In the genomic region with DNA sequence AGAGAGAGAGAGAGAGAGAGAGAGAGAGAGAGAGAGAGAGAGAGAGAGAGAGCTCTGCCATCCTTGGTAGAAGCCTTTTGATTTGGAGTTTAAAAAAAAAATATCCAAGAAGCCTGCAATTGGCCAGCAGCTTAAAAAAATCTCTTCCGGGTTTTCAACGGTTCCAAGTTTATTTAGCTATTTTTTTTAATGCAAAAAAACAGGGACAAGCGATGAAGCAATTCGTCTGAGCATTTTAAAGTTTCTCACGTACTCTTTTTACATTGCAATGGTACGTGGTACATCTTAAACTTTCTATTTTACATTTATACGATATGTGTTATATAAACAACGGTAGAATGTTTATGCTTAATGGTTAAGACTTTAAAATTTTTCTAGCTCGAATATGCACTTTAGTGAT, we compare ENCODE assay signal across 8 mouse cellular contexts. TPM values are rescaled to one million over a fixed set of nuclear protein-coding genes. Genes with fewer than 3 reads are reported as not detected.
A peak's percentile ranks its signal among the peaks of the same experiment; 100 is the strongest.
DNase-seq lines count a peak whose midpoint lies in the region; ATAC-seq and TF ChIP-seq lines count a peak whose summit lies in the region.

A gene (plus strand): TSS at position 94 of the 400 bp plus-strand sequence.

- H3K4me3 ChIP-seq in kidney, embryonic 14.5 days (ENCODE audit: low read length): peak within 1 kb of the TSS; percentile 46
- H3K4me3 ChIP-seq in ES-E14 (ENCODE audit: insufficient read depth in 1 of 2, low read depth in 1 of 2, low read length in 2 of 2, poor library complexity in 1 of 2, severe bottlenecking in 1 of 2): peak within 1 kb of the TSS; percentile 40 to 79
- peak within 1 kb of the TSS; percentile 46 for H3K4me3 ChIP-seq in forebrain, embryonic 13.5 days
- H3K4me3 ChIP-seq in hindbrain, embryonic 11.5 days (ENCODE audit: low read depth, low read length): peak within 1 kb of the TSS; percentile 37
- H3K4me3 ChIP-seq in liver, embryonic 12.5 days: peak within 1 kb of the TSS; percentile 58
- H3K4me3 ChIP-seq in stomach, postnatal 0 days (ENCODE audit: low read depth, low read length): peak within 1 kb of the TSS; percentile 46

- TF ChIP-seq EP300 in stomach, postnatal 0 days (optimal IDR thresholded peaks at IDR 0.05): no peak

- under 1% methylated on average over 9 of the region's 9 CpGs for WGBS in kidney, embryonic 14.5 days
- WGBS in forebrain, embryonic 13.5 days: under 1% methylated on average over 9 of the region's 9 CpGs
- under 1% methylated on average over 9 of the region's 9 CpGs for WGBS in hindbrain, embryonic 11.5 days
- WGBS in liver, embryonic 12.5 days (ENCODE audit: insufficient replicate concordance): under 1% methylated on average over 9 of the region's 9 CpGs
- WGBS in stomach, postnatal 0 days: under 1% methylated on average over 9 of the region's 9 CpGs

- no peaks in the 10 kb centered on the region for H3K9me3 ChIP-seq in kidney, embryonic 14.5 days (ENCODE audit: control insufficient read depth, low read length)
- H3K9me3 ChIP-seq in ES-E14 (ENCODE audit: control insufficient read depth, insufficient read depth, low read depth, low read length): no peaks in the 10 kb centered on the region
- H3K9me3 ChIP-seq in forebrain, embryonic 13.5 days (replicated peaks): no peaks in the 10 kb centered on the region
- no peaks in the 10 kb centered on the region for H3K9me3 ChIP-seq in hindbrain, embryonic 11.5 days (ENCODE audit: control insufficient read depth, low read length)
- H3K9me3 ChIP-seq in liver, embryonic 12.5 days (replicated peaks): no peaks in the 10 kb centered on the region
- H3K9me3 ChIP-seq in stomach, postnatal 0 days (ENCODE audit: control insufficient read depth, low read length): no peaks in the 10 kb centered on the region

- peak within 1 kb of the TSS; percentile 68 for H3K4me2 ChIP-seq in kidney, embryonic 14.5 days (replicated peaks; ENCODE audit: low read depth, low read length)
- H3K4me2 ChIP-seq in forebrain, embryonic 13.5 days: peak within 1 kb of the TSS; percentile 66
- peak within 1 kb of the TSS; percentile 57 for H3K4me2 ChIP-seq in hindbrain, embryonic 11.5 days (replicated peaks; ENCODE audit: low read depth, low read length)
- peak within 1 kb of the TSS; percentile 71 for H3K4me2 ChIP-seq in liver, embryonic 12.5 days
- H3K4me2 ChIP-seq in stomach, postnatal 0 days (replicated peaks; ENCODE audit: low read depth): peak within 1 kb of the TSS; percentile 52

- ATAC-seq in kidney, embryonic 14.5 days (ENCODE audit: low FRiP score, low TSS enrichment): no peak
- no peak for ATAC-seq in forebrain, embryonic 13.5 days
- no peak for ATAC-seq in hindbrain, embryonic 11.5 days (ENCODE audit: low FRiP score)
- ATAC-seq in liver, embryonic 12.5 days: no peak
- ATAC-seq in stomach, postnatal 0 days (ENCODE audit: low FRiP score, low TSS enrichment): no peak

- H3K27ac ChIP-seq in kidney, embryonic 14.5 days (ENCODE audit: low read depth, low read length): peak within 1 kb of the TSS; percentile 90
- no peak within 1 kb of the TSS for H3K27ac ChIP-seq in ES-E14 (ENCODE audit: insufficient read depth, low read depth, low read length, poor library complexity, severe bottlenecking)
- peak within 1 kb of the TSS; percentile 93 for H3K27ac ChIP-seq in forebrain, embryonic 13.5 days
- H3K27ac ChIP-seq in hindbrain, embryonic 11.5 days (ENCODE audit: low read depth, low read length): peak within 1 kb of the TSS; percentile 79
- peak within 1 kb of the TSS; percentile 77 for H3K27ac ChIP-seq in liver, embryonic 12.5 days
- H3K27ac ChIP-seq in stomach, postnatal 0 days (replicated peaks): peak within 1 kb of the TSS; percentile 95

- H3K9ac ChIP-seq in kidney, embryonic 14.5 days (ENCODE audit: low read depth, low read length): peak within 1 kb of the TSS; percentile 55
- H3K9ac ChIP-seq in ES-E14 (ENCODE audit: insufficient read depth, low read depth, low read length, poor library complexity, severe bottlenecking): peak within 1 kb of the TSS; percentile 38; the same call in 1 of the 2 replicates
- peak within 1 kb of the TSS; percentile 66 for H3K9ac ChIP-seq in forebrain, embryonic 13.5 days
- peak within 1 kb of the TSS; percentile 48 for H3K9ac ChIP-seq in hindbrain, embryonic 11.5 days (ENCODE audit: low read depth, low read length)
- peak within 1 kb of the TSS; percentile 44 for H3K9ac ChIP-seq in liver, embryonic 12.5 days
- peak within 1 kb of the TSS; percentile 59 for H3K9ac ChIP-seq in stomach, postnatal 0 days (ENCODE audit: low read length)

- in situ Hi-C loops in ES-E14 (cut with MboI; ENCODE audit: low sequenced_read_pairs in 2 of 2, unreplicated experiment in 2 of 2): no loop called here

- DNase-seq in kidney, postnatal 10 days: no peak
- no peak for DNase-seq in ES-E14 (ENCODE audit: low read depth, low spot score)
- DNase-seq in hindbrain, embryonic 11.5 days (ENCODE audit: low spot score): peak; percentile 30
- DNase-seq in stomach, postnatal 0 days (ENCODE audit: low spot score): no peak
- no peak for DNase-seq in ovary, postnatal 36 days (ENCODE audit: low spot score)

- no peaks in the 10 kb centered on the region for H3K36me3 ChIP-seq in kidney, embryonic 14.5 days (ENCODE audit: control insufficient read depth, insufficient read depth, low read length)
- H3K36me3 ChIP-seq in ES-E14 (ENCODE audit: control insufficient read depth, insufficient read depth, low read length, poor library complexity, severe bottlenecking): no peaks in the 10 kb centered on the region
- no peaks in the 10 kb centered on the region for H3K36me3 ChIP-seq in forebrain, embryonic 13.5 days (ENCODE audit: poor library complexity, severe bottlenecking)
- no peaks in the 10 kb centered on the region for H3K36me3 ChIP-seq in hindbrain, embryonic 11.5 days (ENCODE audit: control insufficient read depth, insufficient read depth, low read length)
- no peaks in the 10 kb centered on the region for H3K36me3 ChIP-seq in liver, embryonic 12.5 days
- no peaks in the 10 kb centered on the region for H3K36me3 ChIP-seq in stomach, postnatal 0 days (ENCODE audit: control insufficient read depth, insufficient read depth, low read length)

- no peak for TF ChIP-seq CTCF in stomach, postnatal 0 days (IDR thresholded peaks at IDR 0.05; ENCODE audit: low read depth)

- peaks cover 9% of the 10 kb centered on the region for H3K27me3 ChIP-seq in kidney, embryonic 14.5 days (ENCODE audit: control insufficient read depth, insufficient read depth, low read length)
- 0 out of 2 replicates have a peak, but pooled peaks cover 3% of the 10 kb centered on the region for H3K27me3 ChIP-seq in forebrain, embryonic 13.5 days
- peaks cover 10% of the 10 kb centered on the region; the same call in 1 of the 2 replicates for H3K27me3 ChIP-seq in hindbrain, embryonic 11.5 days (ENCODE audit: control insufficient read depth, insufficient read depth, low read length)
- peaks cover 41% of the 10 kb centered on the region for H3K27me3 ChIP-seq in liver, embryonic 12.5 days (replicated peaks)
- no peaks in the 10 kb centered on the region for H3K27me3 ChIP-seq in stomach, postnatal 0 days (ENCODE audit: control insufficient read depth, insufficient read depth, low read length)

- H3K4me1 ChIP-seq in kidney, embryonic 14.5 days (ENCODE audit: control insufficient read depth, insufficient read depth, low read length): no peaks in the 10 kb centered on the region
- 0 out of 4 replicates have a peak, but pooled peaks cover 0 to 1% of the 10 kb centered on the region in 2 experiments for H3K4me1 ChIP-seq in ES-E14 (ENCODE audit: control insufficient read depth in 2 of 2, insufficient read depth in 2 of 2, low read length in 2 of 2, poor library complexity in 1 of 2)
- peaks cover 47% of the 10 kb centered on the region for H3K4me1 ChIP-seq in forebrain, embryonic 13.5 days
- no peaks in the 10 kb centered on the region; the same call in 1 of the 2 replicates for H3K4me1 ChIP-seq in hindbrain, embryonic 11.5 days (replicated peaks; ENCODE audit: control insufficient read depth, insufficient read depth, low read length)
- H3K4me1 ChIP-seq in liver, embryonic 12.5 days: peaks cover 17% of the 10 kb centered on the region
- 0 out of 2 replicates have a peak, but pooled peaks cover 4% of the 10 kb centered on the region for H3K4me1 ChIP-seq in stomach, postnatal 0 days (replicated peaks; ENCODE audit: control insufficient read depth, insufficient read depth)

TF ChIP-seq in ES-E14, 5 proteins besides CTCF, POLR2A, EP300 and RAD21:
- no peak for TF ChIP-seq HCFC1 (IDR thresholded peaks at IDR 0.05; ENCODE audit: borderline replicate concordance, insufficient read depth, low read length)
- TF ChIP-seq ZNF384 (IDR thresholded peaks at IDR 0.05; ENCODE audit: low read depth, low read length): no peak
- TF ChIP-seq CHD2 (IDR thresholded peaks at IDR 0.05; ENCODE audit: low read depth, low read length): no peak
- no peak for TF ChIP-seq MAFK (IDR thresholded peaks at IDR 0.05; ENCODE audit: insufficient read depth, low read depth, low read length)
- no peak for TF ChIP-seq ZC3H11A (IDR thresholded peaks at IDR 0.05; ENCODE audit: borderline replicate concordance, low read depth, low read length)

RNA-seq across cellular contexts. Expression of the gene that starts here (rescaled TPM):
- 25.9 and 32.1 TPM in 2 replicates for polyA plus RNA-seq in kidney, embryonic 14.5 days (2014; fragmentation: Nextera tagmentation; extraction: Ambion mirVana)
- total RNA-seq in ES-E14 (2012; rRNA removed): 0.26 and 0.27 TPM in 2 replicates
- polyA plus RNA-seq in forebrain, embryonic 13.5 days (2015; fragmentation: Nextera tagmentation; extraction: Ambion mirVana): 93.7 and 121 TPM in 2 replicates
- polyA plus RNA-seq in hindbrain, embryonic 11.5 days (2014; fragmentation: Nextera tagmentation; extraction: Ambion mirVana): 29.8 and 45.6 TPM in 2 replicates
- polyA plus RNA-seq in liver, embryonic 12.5 days (2016; fragmentation: Nextera tagmentation; extraction: Ambion mirVana): 3.8 and 4.5 TPM in 2 replicates
- 24.7 and 26.0 TPM in 2 replicates for polyA plus RNA-seq in stomach, postnatal 0 days (2015; fragmentation: Nextera tagmentation; extraction: Ambion mirVana)
